ENCODE assay signal across 1 mouse cellular context in the genomic region with DNA sequence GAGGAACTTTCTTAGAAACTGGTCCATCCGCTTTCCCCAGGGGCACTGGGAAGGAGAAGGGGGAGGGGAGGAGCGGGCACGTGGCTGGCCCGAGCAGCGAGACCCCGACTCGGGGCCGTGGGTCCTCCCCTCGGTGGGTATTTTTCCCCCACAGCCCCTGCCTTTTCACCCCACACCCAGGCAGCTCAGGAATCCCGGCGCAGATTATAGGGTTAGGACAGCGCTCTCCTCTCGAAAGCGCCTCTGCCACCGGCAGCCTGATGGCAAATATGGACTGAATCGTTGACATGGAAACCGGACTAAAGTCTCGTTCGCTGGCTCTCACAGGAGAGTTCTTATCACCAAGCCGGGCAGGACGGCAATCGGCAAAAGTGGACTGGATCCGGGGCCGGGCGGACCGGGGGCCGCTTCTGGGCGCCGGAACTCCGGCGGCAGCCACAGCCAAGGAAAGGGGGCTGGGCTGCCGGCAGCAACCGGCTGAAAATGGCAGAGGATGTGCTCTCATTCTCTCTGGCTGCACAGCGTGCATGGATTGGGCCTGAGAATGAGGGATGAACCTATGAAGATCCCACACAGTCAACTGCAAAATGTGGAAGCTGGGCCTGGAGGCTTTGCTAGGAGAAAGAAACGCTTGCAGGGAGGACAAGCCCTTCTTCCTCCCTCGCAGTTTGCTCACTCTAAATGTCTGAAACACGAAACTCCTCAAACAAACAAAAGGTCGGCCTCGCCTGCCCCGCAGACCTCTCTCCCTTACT.
TF ChIP-seq lines count a peak whose summit lies in the region.

A gene (minus strand): TSS at position 256 of the 755 bp plus-strand sequence.

TF ChIP-seq in myocyte, 11 proteins besides CTCF, POLR2A, EP300 and RAD21 (continued from another document):
- no peak for TF ChIP-seq CEBPB (IDR thresholded peaks at IDR 0.05; ENCODE audit: insufficient read depth, poor library complexity, severe bottlenecking)
